Mouse (Mus musculus): ENCODE results near the gene Kif2c. TPM values are rescaled to one million over a fixed set of nuclear protein-coding genes. Genes with fewer than 3 reads are reported as not detected.

Kif2c gene
- polyA plus RNA-seq, 1 experiment from 2014 or later, result 113 TPM

GRCm38 (mm10) chr4:117119636-117120035, 62.8 kb downstream of the Kif2c start:
- WGBS, result 81% methylated on average over 5 of the region's 5 CpGs
- H3K4me3 ChIP-seq, result peak overlapping the region; percentile 83
- H3K9me3 ChIP-seq (replicated peaks), result no peaks in the 10 kb centered on the region
- H3K4me1 ChIP-seq, result peaks cover 33% of the 10 kb centered on the region
- H3K27ac ChIP-seq (replicated peaks), result peak overlapping the region; percentile 93
- DNase-seq (ENCODE audit: low spot score), result no peak
- H3K27me3 ChIP-seq (ENCODE audit: low read depth, poor library complexity, severe bottlenecking), result no peaks in the 10 kb centered on the region
- peaks cover 18% of the 10 kb centered on the region for H3K36me3 ChIP-seq

GRCm38 (mm10) chr4:117117931-117118330, 64.5 kb downstream of the Kif2c start:
- Histone ChIP-seq H3K27ac (replicated peaks) (no peak overlapping the region), H3K9me3 (replicated peaks) (no peaks in the 10 kb centered on the region), H3K27me3 (ENCODE audit: low read depth, poor library complexity, severe bottlenecking) (no peaks in the 10 kb centered on the region), H3K4me1 (peaks cover 20% of the 10 kb centered on the region), H3K36me3 (peaks cover 35% of the 10 kb centered on the region), H3K4me3 (no peak overlapping the region)
- 95% methylated on average over 7 of the region's 7 CpGs for WGBS
- DNase-seq (ENCODE audit: low spot score), result no peak

GRCm38 (mm10) chr4:117115592-117115991, 66.8 kb downstream of the Kif2c start:
- peaks cover 8% of the 10 kb centered on the region for H3K4me1 ChIP-seq
- 92% methylated on average over 5 of the region's 5 CpGs for WGBS
- no peaks in the 10 kb centered on the region for H3K9me3 ChIP-seq (replicated peaks)
- no peak overlapping the region for H3K4me3 ChIP-seq
- DNase-seq (ENCODE audit: low spot score), result no peak
- H3K27ac ChIP-seq (replicated peaks), result no peak overlapping the region
- no peaks in the 10 kb centered on the region for H3K27me3 ChIP-seq (ENCODE audit: low read depth, poor library complexity, severe bottlenecking)
- peaks cover 56% of the 10 kb centered on the region for H3K36me3 ChIP-seq

GRCm38 (mm10) chr4:117113237-117113636, 69.2 kb downstream of the Kif2c start:
- DNase-seq (ENCODE audit: low spot score), result no peak
- no peaks in the 10 kb centered on the region for H3K4me1 ChIP-seq
- H3K36me3 ChIP-seq, result peaks cover 79% of the 10 kb centered on the region
- WGBS, result 67% methylated on average over 1 of the region's 1 CpGs
- H3K27me3 ChIP-seq (ENCODE audit: low read depth, poor library complexity, severe bottlenecking), result no peaks in the 10 kb centered on the region
- H3K4me3 ChIP-seq, result no peak overlapping the region
- H3K9me3 ChIP-seq (replicated peaks), result no peaks in the 10 kb centered on the region
- H3K27ac ChIP-seq (replicated peaks), result no peak overlapping the region

- H3K27ac ChIP-seq (replicated peaks), result no peak overlapping the region; the same call in 1 of the 2 replicates
- H3K36me3 ChIP-seq, result peaks cover 95% of the 10 kb centered on the region
- DNase-seq (ENCODE audit: low spot score), result no peak
- H3K4me1 ChIP-seq, result no peaks in the 10 kb centered on the region
- WGBS, result 93% methylated on average over 11 of the region's 11 CpGs
- no peaks in the 10 kb centered on the region for H3K9me3 ChIP-seq (replicated peaks)
- no peak overlapping the region for H3K4me3 ChIP-seq
- no peaks in the 10 kb centered on the region for H3K27me3 ChIP-seq (ENCODE audit: low read depth, poor library complexity, severe bottlenecking)
These were observed 71.5 kb downstream of the Kif2c start for GRCm38 (mm10) chr4:117110985-117111384.

GRCm38 (mm10) chr4:117110249-117110648, 72.2 kb downstream of the Kif2c start:
- no peak for DNase-seq (ENCODE audit: low spot score)
- H3K9me3 ChIP-seq (replicated peaks), result no peaks in the 10 kb centered on the region
- peaks cover 6% of the 10 kb centered on the region for H3K4me1 ChIP-seq
- no peaks in the 10 kb centered on the region for H3K27me3 ChIP-seq (ENCODE audit: low read depth, poor library complexity, severe bottlenecking)
- no peak overlapping the region for H3K4me3 ChIP-seq
- H3K36me3 ChIP-seq, result peaks cover 95% of the 10 kb centered on the region
- no peak overlapping the region for H3K27ac ChIP-seq (replicated peaks)
- 93% methylated on average over 13 of the region's 13 CpGs for WGBS

Small RNA genes within 50 kb of the gene (microRNA-seq; reads per million reads assigned to microRNA genes)
- gene Gm22398, result not detected

Other genes starting within 250 kb of the Kif2c start
- 97.8 and 101 TPM in 2 replicates for gene Urod, start 188.2 kb downstream of the Kif2c start, polyA plus RNA-seq (2016; fragmentation: Nextera tagmentation; extraction: Ambion mirVana)
- gene Hectd3, start 187.3 kb downstream of the Kif2c start, polyA plus RNA-seq (2016; fragmentation: Nextera tagmentation; extraction: Ambion mirVana), result 9.7 and 11.9 TPM in 2 replicates
- gene Eif2b3, start 163.2 kb downstream of the Kif2c start, polyA plus RNA-seq (2016; fragmentation: Nextera tagmentation; extraction: Ambion mirVana), result 48.4 and 56.4 TPM in 2 replicates
- gene Ptch2, start 86.6 kb downstream of the Kif2c start, polyA plus RNA-seq (2016; fragmentation: Nextera tagmentation; extraction: Ambion mirVana), result 12.8 and 15.7 TPM in 2 replicates
- gene Btbd19, start 56.9 kb downstream of the Kif2c start, polyA plus RNA-seq (2016; fragmentation: Nextera tagmentation; extraction: Ambion mirVana), result 4.4 and 5.4 TPM in 2 replicates
- gene Tctex1d4, start 55.8 kb downstream of the Kif2c start, polyA plus RNA-seq (2016; fragmentation: Nextera tagmentation; extraction: Ambion mirVana), result 0.14 TPM in 1 of 2 replicates, not detected in the other
- 36.8 and 41.3 TPM in 2 replicates for gene Plk3, start 48.7 kb downstream of the Kif2c start, polyA plus RNA-seq (2016; fragmentation: Nextera tagmentation; extraction: Ambion mirVana)
- gene Rps8, start 26.4 kb downstream of the Kif2c start, polyA plus RNA-seq (2016; fragmentation: Nextera tagmentation; extraction: Ambion mirVana), result 691 and 830 TPM in 2 replicates
- 8.2 and 8.7 TPM in 2 replicates for gene Tmem53, start 69.3 kb upstream of the Kif2c start, polyA plus RNA-seq (2016; fragmentation: Nextera tagmentation; extraction: Ambion mirVana)
- gene Armh1, start 69.5 kb upstream of the Kif2c start, polyA plus RNA-seq (2016; fragmentation: Nextera tagmentation; extraction: Ambion mirVana), result 0.22 and 0.36 TPM in 2 replicates

Data from midbrain, embryonic 10.5 days (tissue).